Mouse (Mus musculus) midbrain, embryonic 10.5 days (tissue): ENCODE data around the gene Gm49393. TPM values are rescaled to one million over a fixed set of nuclear protein-coding genes. Genes with fewer than 3 reads are reported as not detected.
"Not testable (repeated sequence)": the region's sequence is repeated elsewhere in the genome, so short reads cannot be mapped to it uniquely, and the experiment has no call there.

ENCODE experiments used
- DNase-seq: peaks from one replicate; pipeline ENCODE4 v3.0.0-alpha.2; 2017; ENCODE audit warnings: low spot score
- H3K27ac ChIP-seq: fragments of 300-500 bp; sonication (generic); replicated peaks from 2 replicates; pipeline ENCODE4 v1.5.1; 2016; ENCODE audit warnings: mild to moderate bottlenecking
- H3K27me3 ChIP-seq: fragments of 300-500 bp; sonication (generic); 2 replicates; pipeline ENCODE4 v1.6.1; 2016; ENCODE audit warnings: low read depth, mild to moderate bottlenecking; ENCODE audit not compliant: poor library complexity, severe bottlenecking
- H3K36me3 ChIP-seq: fragments of 300-500 bp; sonication (generic); 2 replicates; pipeline ENCODE4 v1.6.1; 2016; ENCODE audit warnings: mild to moderate bottlenecking, moderate library complexity
- H3K4me1 ChIP-seq: fragments of 300-500 bp; sonication (generic); 2 replicates; pipeline ENCODE4 v1.6.1; 2016
- H3K4me3 ChIP-seq: fragments of 300-500 bp; sonication (generic); 2 replicates; pipeline ENCODE4 v1.5.1; 2016; ENCODE audit warnings: mild to moderate bottlenecking, moderate library complexity
- H3K9me3 ChIP-seq: fragments of 300-500 bp; sonication (generic); replicated peaks from 2 replicates; pipeline ENCODE4 v1.6.1; 2016; ENCODE audit warnings: mild to moderate bottlenecking
- WGBS: fragments of 180-500 bp; shearing (Covaris S2); methylation state at CpG from one replicate; pipeline ENCODE4 v1.1.7; 2016; 5-methylcytosine and 5-hydroxymethylcytosine counted together
- polyA plus RNA-seq: library from polyadenylated mRNA; unstranded; fragments of >200 nt; fragmentation: Nextera tagmentation; extraction: Ambion mirVana; gene quantifications from 2 replicates; pipeline ENCODE4 v1.2.1, GENCODE M21; 2016

Gm49393 gene
- not detected in 2 replicates for polyA plus RNA-seq

GRCm38 (mm10) chr13:60935490-60935889 is at the start of gene Gm49393:
TSS of gene Gm49393 (minus strand) at chr13:60935590.
- not testable (repeated sequence) for H3K36me3 ChIP-seq, DNase-seq, H3K4me3 ChIP-seq, H3K4me1 ChIP-seq, H3K27me3 ChIP-seq, H3K27ac ChIP-seq
- peaks cover 21% of the 10 kb centered on the region for H3K9me3 ChIP-seq
- WGBS, result 83% methylated on average over 2 of the region's 2 CpGs

GRCm38 (mm10) chr13:60972319-60972718 is 36.9 kb upstream of the Gm49393 start:
- not testable (repeated sequence) for H3K4me3 ChIP-seq, H3K4me1 ChIP-seq

GRCm38 (mm10) chr13:60963985-60964384 is 28.6 kb upstream of the Gm49393 start:
- H3K27ac ChIP-seq, H3K27me3 ChIP-seq, H3K4me1 ChIP-seq, H3K4me3 ChIP-seq, DNase-seq, H3K36me3 ChIP-seq: not testable (repeated sequence)
- peaks cover 29% of the 10 kb centered on the region for H3K9me3 ChIP-seq
- WGBS, result 32% methylated on average over 5 of the region's 5 CpGs

More at GRCm38 (mm10) chr13:60972319-60972718, 36.9 kb upstream of the Gm49393 start:
- H3K9me3 ChIP-seq, H3K36me3 ChIP-seq, H3K27me3 ChIP-seq, DNase-seq, H3K27ac ChIP-seq: not testable (repeated sequence)
- WGBS, result 61% methylated on average over 4 of the region's 4 CpGs

GRCm38 (mm10) chr13:60961706-60962105 is 26.3 kb upstream of the Gm49393 start:
- Histone ChIP-seq H3K27me3 (no peaks in the 10 kb centered on the region), H3K36me3 (no peaks in the 10 kb centered on the region), H3K4me3 (no peak overlapping the region), H3K27ac (no peak overlapping the region), H3K4me1 (no peaks in the 10 kb centered on the region), H3K9me3 (peaks cover 48% of the 10 kb centered on the region)
- 68% methylated on average over 5 of the region's 5 CpGs for WGBS
- DNase-seq, result no peak

GRCm38 (mm10) chr13:60941884-60942283 is 6.5 kb upstream of the Gm49393 start, which contains the start of gene Tpbpa:
TSS of gene Tpbpa (minus strand) at chr13:60941984.
- not testable (repeated sequence) for H3K27ac ChIP-seq, H3K36me3 ChIP-seq, H3K4me3 ChIP-seq, DNase-seq, H3K27me3 ChIP-seq, H3K4me1 ChIP-seq
- whole genome bisulfite sequencing, result 76% methylated on average over 3 of the region's 3 CpGs
- peaks cover 52% of the 10 kb centered on the region for H3K9me3 ChIP-seq

GRCm38 (mm10) chr13:60936500-60936901 is 1.1 kb upstream of the Gm49393 start, which contains the start of the genes Gm49391 and Ctla2a:
TSS of gene Gm49391 (minus strand) at chr13:60936571.
TSS of gene Ctla2a (minus strand) at chr13:60936625.
- 70% methylated on average over 5 of the region's 5 CpGs for WGBS
- no peaks in the 10 kb centered on the region for H3K27me3 ChIP-seq
- no peaks in the 10 kb centered on the region for H3K4me1 ChIP-seq
- H3K4me3 ChIP-seq, result no peak within 1 kb of the TSS
- peaks cover 21% of the 10 kb centered on the region for H3K9me3 ChIP-seq
- no peak within 1 kb of the TSS for H3K27ac ChIP-seq
- no peak for DNase-seq
- no peaks in the 10 kb centered on the region for H3K36me3 ChIP-seq

- H3K4me3 ChIP-seq, result not testable (repeated sequence)
- WGBS, result 89% methylated on average over 2 of the region's 2 CpGs
These were observed 30.6 kb downstream of the Gm49393 start, which contains the start of gene Tpbpb for GRCm38 (mm10) chr13:60904780-60905179. TSS of gene Tpbpb (minus strand) at chr13:60904880.

GRCm38 (mm10) chr13:60897328-60897727 is 38.1 kb downstream of the Gm49393 start, which contains the start of gene Ctla2b:
TSS of gene Ctla2b (minus strand) at chr13:60897447.
- Histone ChIP-seq H3K9me3 (peaks cover 13% of the 10 kb centered on the region), H3K27me3 (no peaks in the 10 kb centered on the region), H3K4me1 (no peaks in the 10 kb centered on the region), H3K4me3 (no peak within 1 kb of the TSS), H3K36me3 (no peaks in the 10 kb centered on the region), H3K27ac (no peak within 1 kb of the TSS)
- WGBS, result 81% methylated on average over 3 of the region's 3 CpGs
- DNase-seq, result no peak

More at GRCm38 (mm10) chr13:60904780-60905179, 30.6 kb downstream of the Gm49393 start, which contains the start of gene Tpbpb:
- not testable (repeated sequence) for H3K27me3 ChIP-seq, H3K36me3 ChIP-seq, H3K27ac ChIP-seq, H3K4me1 ChIP-seq, DNase-seq
- H3K9me3 ChIP-seq, result peaks cover 27% of the 10 kb centered on the region

- WGBS, result 96% methylated on average over 7 of the region's 8 CpGs
These were observed 38.6 kb downstream of the Gm49393 start, which contains the start of gene Gm49392 for GRCm38 (mm10) chr13:60896794-60897193. TSS of gene Gm49392 (minus strand) at chr13:60896894.

GRCm38 (mm10) chr13:60895406-60896160 is 39.8 kb downstream of the Gm49393 start:
- Histone ChIP-seq H3K4me3 (no peak overlapping the region), H3K36me3 (no peaks in the 10 kb centered on the region), H3K4me1 (no peaks in the 10 kb centered on the region), H3K9me3 (peaks cover 9% of the 10 kb centered on the region; the same call in 1 of the 2 replicates), H3K27ac (no peak overlapping the region), H3K27me3 (no peaks in the 10 kb centered on the region)
- DNase-seq, result no peak

More at GRCm38 (mm10) chr13:60896794-60897193, 38.6 kb downstream of the Gm49393 start, which contains the start of gene Gm49392:
- H3K4me3 ChIP-seq, H3K27me3 ChIP-seq, DNase-seq, H3K4me1 ChIP-seq, H3K27ac ChIP-seq, H3K36me3 ChIP-seq, H3K9me3 ChIP-seq: not testable (repeated sequence)

- Histone ChIP-seq H3K36me3 (no peaks in the 10 kb centered on the region), H3K4me3 (no peak overlapping the region), H3K27ac (no peak overlapping the region), H3K27me3 (no peaks in the 10 kb centered on the region), H3K4me1 (no peaks in the 10 kb centered on the region), H3K9me3 (peaks cover 9% of the 10 kb centered on the region; the same call in 1 of the 2 replicates)
- 100% methylated on average over 1 of the region's 1 CpGs for WGBS
- no peak for DNase-seq
These were observed 43.1 kb downstream of the Gm49393 start for GRCm38 (mm10) chr13:60892301-60892700.

- Histone ChIP-seq H3K27me3 (no peaks in the 10 kb centered on the region), H3K27ac (no peak within 1 kb of the TSS), H3K36me3 (no peaks in the 10 kb centered on the region), H3K9me3 (0 out of 2 replicates have a peak, but pooled peaks cover 5% of the 10 kb centered on the region), H3K4me3 (no peak within 1 kb of the TSS), H3K4me1 (no peaks in the 10 kb centered on the region)
- DNase-seq, result no peak
- 67% methylated on average over 1 of the region's 1 CpGs for WGBS
These were observed 71.1 kb downstream of the Gm49393 start, which contains the start of gene 4930486L24Rik for GRCm38 (mm10) chr13:60864281-60864680. TSS of gene 4930486L24Rik (minus strand) at chr13:60864475.
